Mouse (Mus musculus): ENCODE data around the gene Prkaa1. TPM values are rescaled to one million over a fixed set of nuclear protein-coding genes. Genes with fewer than 3 reads are reported as not detected.

Gene Prkaa1
- 1 to 10 TPM; 2.1 to 5.7 TPM for polyA plus RNA-seq (2012; fragmentation: generic; extraction: Trizol)

GRCm38 (mm10) chr15:5143361-5144020 lies at the start of gene Prkaa1:
Gene Prkaa1 (plus strand): TSS chr15:5143861.

GRCm38 (mm10) chr15:5107686-5108654 lies 35.7 kb upstream of the Prkaa1 start, which contains the start of gene Card6:
Gene Card6 (minus strand): TSS chr15:5108539.

GRCm38 (mm10) chr15:5116270-5117030 lies 27.2 kb upstream of the Prkaa1 start, which contains the start of gene Rpl37:
Gene Rpl37 (plus strand): TSS chr15:5116645.

GRCm38 (mm10) chr15:5185366-5186292 lies 42.0 kb downstream of the Prkaa1 start, which contains the start of gene Ttc33:
Gene Ttc33 (plus strand): TSS chr15:5185525.

Other genes with a start within 250 kb of the Prkaa1 start
- not detected for gene Mroh2b, start 245.1 kb upstream of the Prkaa1 start, polyA plus RNA-seq (2012; fragmentation: generic; extraction: Trizol)
- gene C7, start 80.1 kb upstream of the Prkaa1 start, polyA plus RNA-seq (2012; fragmentation: generic; extraction: Trizol): not detected
- gene Card6, start 35.3 kb upstream of the Prkaa1 start, polyA plus RNA-seq (2012; fragmentation: generic; extraction: Trizol): 1 to 10 TPM in 1 of 2 experiments, under 1 TPM in 1; 0.09 to 1.1 TPM
- 1,000 to 10,000 TPM; 4,060 to 4,572 TPM for gene Rpl37, start 27.2 kb upstream of the Prkaa1 start, polyA plus RNA-seq (2012; fragmentation: generic; extraction: Trizol)
- 10 to 100 TPM in 1 of 2 experiments, 1 to 10 TPM in 1; 1.5 to 11.1 TPM for gene Ttc33, start 41.7 kb downstream of the Prkaa1 start, polyA plus RNA-seq (2012; fragmentation: generic; extraction: Trizol)
- gene Ptger4, start 100.3 kb downstream of the Prkaa1 start, polyA plus RNA-seq (2012; fragmentation: generic; extraction: Trizol): under 1 TPM; 0.05 to 0.35 TPM